Mouse (Mus musculus): ENCODE measurements around the gene Cdv3. TPM values are rescaled to one million over a fixed set of nuclear protein-coding genes. Genes with fewer than 3 reads are reported as not detected.

Gene Cdv3
- 10 to 100 TPM; 75.7 to 83.0 TPM for total RNA-seq (2023)

DNA sequence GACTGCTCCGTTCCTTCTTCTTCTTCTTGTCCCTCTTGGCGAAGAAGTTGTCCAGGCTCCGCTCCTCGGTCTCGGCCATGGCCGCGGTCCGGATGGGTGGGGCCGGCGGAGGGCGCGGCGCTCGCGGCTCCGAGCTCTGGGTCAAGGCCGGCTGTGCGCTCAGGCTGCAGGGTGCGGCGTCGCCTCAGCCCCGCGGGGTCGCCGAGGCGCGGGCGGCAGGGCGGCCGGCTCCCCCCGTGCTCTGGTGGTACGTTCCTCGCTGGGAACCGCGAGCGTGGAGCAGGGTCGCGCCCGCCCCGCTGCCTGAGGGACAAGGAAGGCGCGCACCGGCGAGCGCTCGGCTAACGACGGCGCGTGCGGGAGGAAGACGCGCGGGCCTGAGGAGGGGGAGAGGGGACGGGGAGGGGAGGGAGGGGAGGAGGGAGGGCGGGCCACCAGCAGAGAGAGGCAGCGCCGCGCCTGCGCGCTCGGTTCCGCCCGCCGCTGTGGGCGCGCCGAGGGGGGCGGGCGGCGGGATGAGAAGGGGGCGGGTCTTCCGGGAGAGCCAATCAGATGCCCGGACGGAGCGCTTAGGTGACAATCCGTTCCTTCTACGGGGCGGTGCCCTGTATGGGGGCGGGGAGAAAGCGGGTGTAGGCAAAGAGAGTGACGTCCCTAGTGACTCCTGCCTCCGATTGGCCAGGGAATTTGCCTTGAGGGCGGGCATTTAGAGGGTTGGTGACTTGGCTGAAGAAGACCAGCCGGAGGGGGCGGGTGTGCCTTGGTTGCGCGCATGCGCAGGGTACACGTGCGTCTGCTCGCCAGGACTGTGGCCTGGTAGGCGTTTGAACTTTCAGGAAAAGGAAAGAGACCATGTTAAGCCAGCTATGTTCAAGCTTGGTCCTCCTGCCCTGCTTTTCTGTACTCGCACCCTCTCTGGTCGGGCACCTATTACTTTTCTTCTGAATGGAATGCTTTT, at the start of gene Cdv3:
Gene Cdv3, minus strand, starts transcription at position 551 of the 958 bp plus-strand sequence.

DNA sequence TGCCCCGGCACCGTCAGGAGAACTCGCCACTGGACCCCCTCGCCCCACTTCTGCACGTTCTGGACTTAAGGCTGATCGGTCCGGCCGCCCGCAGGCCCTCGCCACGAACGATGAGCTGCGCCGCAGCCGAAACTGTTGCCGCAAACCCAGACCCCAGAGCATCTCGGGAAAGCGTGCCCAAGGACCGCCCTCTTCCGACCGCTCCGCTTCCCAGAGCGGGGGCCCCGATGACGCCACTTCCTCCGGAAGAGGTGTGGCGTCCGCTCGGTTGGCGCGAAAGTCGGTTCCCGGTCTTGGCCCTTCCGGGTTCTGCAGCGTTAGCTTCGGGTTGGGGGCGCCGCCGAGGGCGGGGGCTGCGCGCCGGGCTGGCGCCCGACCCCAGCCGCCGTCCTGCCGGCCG, 60.7 kb downstream of the Cdv3 start, which contains the start of the genes 1300017J02Rik and Topbp1:
Gene 1300017J02Rik, minus strand, starts transcription at position 156 of the 400 bp plus-strand sequence.
Gene Topbp1, plus strand, starts transcription at position 289 of the 400 bp plus-strand sequence.

Other genes starting within 250 kb of the Cdv3 start
- gene Srprb, start 163.7 kb downstream of the Cdv3 start, total RNA-seq (2023) = 1 to 10 TPM; 8.5 to 9.3 TPM
- 1 to 10 TPM; 1.2 to 1.3 TPM for gene Gm20425, start 135.5 kb downstream of the Cdv3 start, total RNA-seq (2023)
- 100 to 1,000 TPM in 1 of 2 experiments, 10 to 100 TPM in 1; 80.1 to 102 TPM for gene Trf, start 135.4 kb downstream of the Cdv3 start, total RNA-seq (2023)
- 1 to 10 TPM in 1 of 2 experiments, under 1 TPM in 1; 0.60 to 2.4 TPM for gene 1300017J02Rik, start 60.8 kb downstream of the Cdv3 start, total RNA-seq (2023)
- 10 to 100 TPM; 66.1 to 77.3 TPM for gene Topbp1, start 60.6 kb downstream of the Cdv3 start, total RNA-seq (2023)
- gene Bfsp2, start 114.6 kb upstream of the Cdv3 start, total RNA-seq (2023) = 1 to 10 TPM in 1 of 2 experiments, under 1 TPM in 1; 0.49 to 1.9 TPM

Data from neutrophil, adult 59 days (primary cell).